Mouse (Mus musculus): Measurements from ENCODE around the gene Shisa9. TPM values are rescaled to one million over a fixed set of nuclear protein-coding genes. Genes with fewer than 3 reads are reported as not detected.

The Shisa9 gene
- total RNA-seq (2023) = not detected in 2 replicates

DNA sequence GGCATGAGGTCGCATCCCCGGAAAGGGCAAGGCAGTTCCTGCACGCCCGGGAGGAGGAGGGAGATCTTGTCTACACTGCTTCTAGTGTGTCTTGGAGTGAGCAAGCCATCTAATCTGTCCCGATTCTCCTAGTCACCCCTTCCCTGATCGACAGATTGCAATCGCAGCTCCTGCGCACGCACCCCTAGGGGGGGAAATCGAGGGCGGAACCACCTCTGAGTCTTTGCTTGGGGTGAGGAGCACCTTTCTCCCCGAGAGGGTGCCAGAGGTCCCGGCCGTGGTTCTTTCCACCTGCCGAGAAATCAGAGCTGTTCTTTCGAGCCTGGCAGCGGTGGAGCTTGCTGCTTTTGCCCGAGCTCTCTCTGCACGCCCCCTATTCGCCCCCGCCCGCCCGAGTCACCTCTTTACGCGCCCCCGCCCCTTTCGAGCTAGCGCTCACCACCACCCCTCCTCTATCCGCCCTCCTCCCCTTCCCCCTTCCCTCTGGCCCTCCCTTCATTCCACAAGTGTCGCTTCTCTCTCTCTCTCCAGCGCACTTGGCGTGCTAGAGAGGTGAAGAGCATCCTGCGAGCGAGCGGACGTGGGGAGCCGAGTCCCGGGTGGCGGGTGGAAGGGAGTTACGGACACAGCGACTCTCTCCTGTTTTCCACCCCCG is at the start of gene Shisa9:
Gene Shisa9 (plus strand): TSS at position 498 of the 655 bp plus-strand sequence.

Other genes with a start within 250 kb of the Shisa9 start
- 6.3 and 7.1 TPM in 2 replicates for gene Cpped1, start 74.7 kb upstream of the Shisa9 start, total RNA-seq (2023)